Mouse (Mus musculus): Measurements from ENCODE around the gene Polq. TPM values are rescaled to one million over a fixed set of nuclear protein-coding genes. Genes with fewer than 3 reads are reported as not detected.
"Not testable (repeated sequence)": the region's sequence is repeated elsewhere in the genome, so short reads cannot be mapped to it uniquely, and the experiment has no call there.

Polq gene
- polyA plus RNA-seq, 1 experiment from 2014 or later = 8.4 TPM

- Histone ChIP-seq H3K27me3 (ENCODE audit: control insufficient read depth, insufficient read depth, low read depth, low read length) (no peaks in the 10 kb centered on the region), H3K36me3 (ENCODE audit: control insufficient read depth, insufficient read depth, low read length) (peaks cover 26% of the 10 kb centered on the region), H3K9me3 (ENCODE audit: control insufficient read depth, low read length) (no peaks in the 10 kb centered on the region), H3K4me1 (replicated peaks; ENCODE audit: control insufficient read depth, insufficient read depth, low read length) (no peaks in the 10 kb centered on the region), H3K4me2 (ENCODE audit: low read depth, low read length) (no peak overlapping the region), H3K4me3 (ENCODE audit: low read length) (no peak overlapping the region), H3K9ac (ENCODE audit: low read length) (no peak overlapping the region), H3K27ac (ENCODE audit: low read length) (no peak overlapping the region)
- ATAC-seq (ENCODE audit: low read depth) = no peak
- WGBS = 97% methylated on average over 4 of the region's 4 CpGs
Observed at GRCm38 (mm10) chr16:37061261-37061660, 49.7 kb downstream of the Polq start.

- H3K36me3 ChIP-seq (ENCODE audit: control insufficient read depth, insufficient read depth, low read length) = peaks cover 11% of the 10 kb centered on the region
Observed at GRCm38 (mm10) chr16:37072354-37072753, 60.8 kb downstream of the Polq start.

GRCm38 (mm10) chr16:37089648-37090047, 78.1 kb downstream of the Polq start:
- no peak overlapping the region for H3K9ac ChIP-seq (ENCODE audit: low read length)
- H3K9me3 ChIP-seq (ENCODE audit: control insufficient read depth, low read length) = no peaks in the 10 kb centered on the region
- no peak overlapping the region for H3K4me3 ChIP-seq (ENCODE audit: low read length)
- ATAC-seq (ENCODE audit: low read depth) = peak; percentile 60
- H3K4me1 ChIP-seq (replicated peaks; ENCODE audit: control insufficient read depth, insufficient read depth, low read length) = no peaks in the 10 kb centered on the region
- H3K27me3 ChIP-seq (ENCODE audit: control insufficient read depth, insufficient read depth, low read depth, low read length) = no peaks in the 10 kb centered on the region
- 49% methylated on average over 1 of the region's 1 CpGs for WGBS
- peaks cover 11% of the 10 kb centered on the region; the same call in 1 of the 2 replicates for H3K36me3 ChIP-seq (ENCODE audit: control insufficient read depth, insufficient read depth, low read length)
- H3K27ac ChIP-seq (ENCODE audit: low read length) = no peak overlapping the region
- no peak overlapping the region for H3K4me2 ChIP-seq (ENCODE audit: low read depth, low read length)

More at GRCm38 (mm10) chr16:37072354-37072753, 60.8 kb downstream of the Polq start:
- ATAC-seq (ENCODE audit: low read depth) = no peak
- no peaks in the 10 kb centered on the region for H3K4me1 ChIP-seq (replicated peaks; ENCODE audit: control insufficient read depth, insufficient read depth, low read length)
- H3K4me3 ChIP-seq (ENCODE audit: low read length) = no peak overlapping the region
- H3K27me3 ChIP-seq (ENCODE audit: control insufficient read depth, insufficient read depth, low read depth, low read length) = no peaks in the 10 kb centered on the region
- H3K27ac ChIP-seq (ENCODE audit: low read length) = no peak overlapping the region
- no peak overlapping the region for H3K9ac ChIP-seq (ENCODE audit: low read length)
- 89% methylated on average over 5 of the region's 5 CpGs for WGBS
- H3K4me2 ChIP-seq (ENCODE audit: low read depth, low read length) = no peak overlapping the region
- H3K9me3 ChIP-seq (ENCODE audit: control insufficient read depth, low read length) = no peaks in the 10 kb centered on the region

GRCm38 (mm10) chr16:37094169-37094833, 82.7 kb downstream of the Polq start:
- Histone ChIP-seq H3K4me3 (ENCODE audit: low read length) (no peak overlapping the region), H3K9me3 (ENCODE audit: control insufficient read depth, low read length) (no peaks in the 10 kb centered on the region), H3K4me2 (ENCODE audit: low read depth, low read length) (no peak overlapping the region), H3K4me1 (replicated peaks; ENCODE audit: control insufficient read depth, insufficient read depth, low read length) (no peaks in the 10 kb centered on the region), H3K27ac (ENCODE audit: low read length) (no peak overlapping the region), H3K9ac (ENCODE audit: low read length) (no peak overlapping the region), H3K27me3 (ENCODE audit: control insufficient read depth, insufficient read depth, low read depth, low read length) (no peaks in the 10 kb centered on the region), H3K36me3 (ENCODE audit: control insufficient read depth, insufficient read depth, low read length) (0 out of 2 replicates have a peak, but pooled peaks cover 8% of the 10 kb centered on the region)
- 91% methylated on average over 4 of the region's 4 CpGs for WGBS
- no peak for ATAC-seq (ENCODE audit: low read depth)

GRCm38 (mm10) chr16:37108763-37109162, 97.2 kb downstream of the Polq start:
- Histone ChIP-seq H3K4me1 (replicated peaks; ENCODE audit: control insufficient read depth, insufficient read depth, low read length) (no peaks in the 10 kb centered on the region), H3K27ac (ENCODE audit: low read length) (no peak overlapping the region), H3K9ac (ENCODE audit: low read length) (no peak overlapping the region), H3K27me3 (ENCODE audit: control insufficient read depth, insufficient read depth, low read depth, low read length) (no peaks in the 10 kb centered on the region), H3K4me3 (ENCODE audit: low read length) (no peak overlapping the region), H3K36me3 (ENCODE audit: control insufficient read depth, insufficient read depth, low read length) (no peaks in the 10 kb centered on the region), H3K9me3 (ENCODE audit: control insufficient read depth, low read length) (no peaks in the 10 kb centered on the region), H3K4me2 (ENCODE audit: low read depth, low read length) (no peak overlapping the region)
- 11% methylated on average over 5 of the region's 5 CpGs for WGBS
- ATAC-seq (ENCODE audit: low read depth) = no peak

GRCm38 (mm10) chr16:37109285-37109684, 97.7 kb downstream of the Polq start:
- WGBS = 19% methylated on average over 3 of the region's 3 CpGs
- H3K9ac ChIP-seq (ENCODE audit: low read length) = no peak overlapping the region
- H3K4me2 ChIP-seq (ENCODE audit: low read depth, low read length) = no peak overlapping the region
- no peaks in the 10 kb centered on the region for H3K27me3 ChIP-seq (ENCODE audit: control insufficient read depth, insufficient read depth, low read depth, low read length)
- H3K4me1 ChIP-seq (replicated peaks; ENCODE audit: control insufficient read depth, insufficient read depth, low read length) = no peaks in the 10 kb centered on the region
- ATAC-seq (ENCODE audit: low read depth) = peak; percentile 61
- H3K4me3 ChIP-seq (ENCODE audit: low read length) = no peak overlapping the region
- H3K9me3 ChIP-seq (ENCODE audit: control insufficient read depth, low read length) = no peaks in the 10 kb centered on the region
- H3K27ac ChIP-seq (ENCODE audit: low read length) = no peak overlapping the region
- no peaks in the 10 kb centered on the region for H3K36me3 ChIP-seq (ENCODE audit: control insufficient read depth, insufficient read depth, low read length)

GRCm38 (mm10) chr16:37125190-37125589, 113.6 kb downstream of the Polq start:
- not testable (repeated sequence) for H3K9ac ChIP-seq (ENCODE audit: low read length); H3K4me1 ChIP-seq (replicated peaks; ENCODE audit: control insufficient read depth, insufficient read depth, low read length); H3K4me3 ChIP-seq (ENCODE audit: low read length); H3K4me2 ChIP-seq (ENCODE audit: low read depth, low read length); ATAC-seq (ENCODE audit: low read depth); H3K27me3 ChIP-seq (ENCODE audit: control insufficient read depth, insufficient read depth, low read depth, low read length); H3K27ac ChIP-seq (ENCODE audit: low read length); H3K36me3 ChIP-seq (ENCODE audit: control insufficient read depth, insufficient read depth, low read length); H3K9me3 ChIP-seq (ENCODE audit: control insufficient read depth, low read length)
- 90% methylated on average over 1 of the region's 1 CpGs for WGBS

Other genes with a start within 250 kb of the Polq start
- 49.4 and 58.9 TPM in 2 replicates for gene Slc15a2, start 226.8 kb upstream of the Polq start, polyA plus RNA-seq (2015; fragmentation: Nextera tagmentation; extraction: Ambion mirVana)
- gene Iqcb1, start 183.4 kb upstream of the Polq start, polyA plus RNA-seq (2015; fragmentation: Nextera tagmentation; extraction: Ambion mirVana) = 29.8 and 30.9 TPM in 2 replicates
- 1.0 and 1.3 TPM in 2 replicates for gene Eaf2, start 136.8 kb upstream of the Polq start, polyA plus RNA-seq (2015; fragmentation: Nextera tagmentation; extraction: Ambion mirVana)
- gene Golgb1, start 136.6 kb upstream of the Polq start, polyA plus RNA-seq (2015; fragmentation: Nextera tagmentation; extraction: Ambion mirVana) = 89.6 and 97.2 TPM in 2 replicates
- 7.0 and 9.8 TPM in 2 replicates for gene Hcls1, start 76.8 kb upstream of the Polq start, polyA plus RNA-seq (2015; fragmentation: Nextera tagmentation; extraction: Ambion mirVana)
- gene Fbxo40, start 21.3 kb upstream of the Polq start, polyA plus RNA-seq (2015; fragmentation: Nextera tagmentation; extraction: Ambion mirVana) = 0.18 and 0.26 TPM in 2 replicates